Mouse (Mus musculus): ENCODE results near the gene Mmp13. TPM values are rescaled to one million over a fixed set of nuclear protein-coding genes. Genes with fewer than 3 reads are reported as not detected.

Mmp13 gene
- polyA plus RNA-seq (2021; fragmentation: Nextera tagmentation): not detected in 2 replicates
- long read RNA-seq, experiment 1: 0 reads
- long read RNA-seq, experiment 2: 0 reads

DNA sequence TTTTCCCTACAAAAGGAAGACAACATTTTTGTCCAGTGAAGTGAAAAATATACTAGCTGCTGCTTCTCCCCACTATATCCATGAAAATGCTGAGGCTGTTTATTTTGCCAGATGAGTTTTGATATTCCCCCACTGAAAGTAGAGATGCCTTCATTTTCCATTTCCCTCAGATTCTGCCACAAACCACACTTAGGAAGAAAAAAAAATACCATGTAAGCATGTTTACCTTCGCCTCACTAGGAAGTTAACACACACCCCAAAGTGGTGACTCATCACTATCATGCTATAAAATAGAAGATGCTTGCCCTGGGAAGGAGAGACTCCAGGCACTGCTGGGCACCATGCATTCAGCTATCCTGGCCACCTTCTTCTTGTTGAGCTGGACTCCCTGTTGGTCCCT lies at the start of gene Mmp13:
Gene Mmp13, plus strand, starts transcription at position 301 of the 400 bp plus-strand sequence.

Other genes with a start within 250 kb of the Mmp13 start
- gene Dync2h1, start 88.1 kb upstream of the Mmp13 start, polyA plus RNA-seq (2021; fragmentation: Nextera tagmentation): 6.3 and 6.7 TPM in 2 replicates
- gene Dcun1d5, start 88.0 kb upstream of the Mmp13 start, polyA plus RNA-seq (2021; fragmentation: Nextera tagmentation): 23.4 and 24.7 TPM in 2 replicates
- 0.19 TPM in 1 of 2 replicates, not detected in the other for gene Mmp12, start 71.9 kb downstream of the Mmp13 start, polyA plus RNA-seq (2021; fragmentation: Nextera tagmentation)
- not detected in 2 replicates for gene Mmp1b, start 115.5 kb downstream of the Mmp13 start, polyA plus RNA-seq (2021; fragmentation: Nextera tagmentation)
- gene Mmp3, start 173.3 kb downstream of the Mmp13 start, polyA plus RNA-seq (2021; fragmentation: Nextera tagmentation): 0.10 TPM in 1 of 2 replicates, not detected in the other
- gene Mmp10, start 229.8 kb downstream of the Mmp13 start, polyA plus RNA-seq (2021; fragmentation: Nextera tagmentation): not detected in 2 replicates